Mouse (Mus musculus) layer of hippocampus, postnatal 10 days (tissue): ENCODE results near the gene Ccdc62. TPM values are rescaled to one million over a fixed set of nuclear protein-coding genes. Genes with fewer than 3 reads are reported as not detected.

Source experiments
- DNase-seq, 2 experiments: peaks; one replicate each; pipeline ENCODE4 v3.0.0; 2021; ENCODE audit warnings: low spot score in 2 of 2
- long read RNA-seq: library from polyadenylated mRNA; stranded (forward); transcript quantifications from one replicate; pipeline ENCODE4 v2.0.0, GENCODE M21; 2023
- total RNA-seq, 2 experiments: library from RNA; stranded (reverse); gene quantifications; 2 replicates each; pipeline ENCODE4 v1.2.3; 2021

The Ccdc62 gene
- total RNA-seq, result 1 to 10 TPM; 2.9 to 3.3 TPM
- long read RNA-seq, full-length matches to known transcripts, result 1 of 5 reads
- long read RNA-seq, partial matches to known transcripts, result 1 of 5 reads
- long read RNA-seq, other reads (novel, unspliced or antisense), result 3 of 5 reads

DNA sequence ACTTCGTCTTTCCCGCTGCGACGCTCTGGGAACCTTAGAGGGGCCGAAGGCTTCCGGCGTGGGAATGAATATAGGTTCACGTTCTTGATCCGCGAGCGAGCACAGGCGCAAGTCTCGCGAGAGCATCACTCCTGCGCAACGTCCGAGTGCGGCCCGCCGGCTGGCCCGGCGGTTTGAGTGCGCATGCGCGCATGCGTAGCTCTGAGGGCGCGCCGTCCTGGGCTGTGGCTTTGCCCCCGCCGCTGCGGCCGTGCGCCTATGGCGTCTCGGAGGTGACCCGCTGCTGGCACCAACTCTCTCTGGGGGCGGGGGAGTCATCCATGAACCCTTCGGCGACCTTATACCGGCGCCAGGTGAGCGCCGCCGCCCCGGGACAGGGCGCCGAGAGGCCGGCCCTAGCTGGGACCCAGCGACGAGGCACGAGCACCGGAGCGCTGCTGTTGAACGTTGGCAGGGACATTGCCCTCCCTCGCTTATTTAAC, at the start of gene Ccdc62:
Gene Ccdc62 (plus strand): TSS at position 172 of the 482 bp plus-strand sequence.
- DNase-seq, result peak; percentile 86 to 92

- no peak for DNase-seq
Measured at GRCm38 (mm10) chr5:123880778-123881177, 49.7 kb upstream of the Ccdc62 start.

GRCm38 (mm10) chr5:123883891-123884290, 46.6 kb upstream of the Ccdc62 start:
- no peak for DNase-seq

- no peak for DNase-seq
Measured at GRCm38 (mm10) chr5:123884332-123884731, 46.1 kb upstream of the Ccdc62 start.

DNA sequence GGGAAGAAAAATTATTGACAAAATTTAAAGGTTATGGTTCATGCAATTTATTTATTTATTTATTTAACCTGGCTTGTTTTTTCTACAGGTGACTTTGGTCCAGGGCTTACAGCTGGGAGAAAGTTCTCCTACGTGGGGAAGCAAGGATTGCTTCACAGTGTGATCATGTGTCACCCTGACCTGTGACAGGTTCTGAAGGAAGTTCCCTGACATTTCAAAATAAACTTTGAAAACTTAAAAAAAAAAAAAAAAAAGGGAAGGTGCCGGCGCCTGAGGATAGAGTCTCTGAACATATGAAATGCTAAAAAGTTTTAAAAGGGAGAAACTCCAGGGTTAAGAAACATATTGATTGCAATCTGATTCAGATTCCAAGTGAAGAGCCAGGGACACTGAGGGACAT, 44.1 kb upstream of the Ccdc62 start:
- DNase-seq, result no peak

GRCm38 (mm10) chr5:123890312-123890711, 40.2 kb upstream of the Ccdc62 start:
- no peak for DNase-seq

GRCm38 (mm10) chr5:123890987-123891386, 39.5 kb upstream of the Ccdc62 start:
- DNase-seq, result no peak

GRCm38 (mm10) chr5:123891669-123892068, 38.8 kb upstream of the Ccdc62 start:
- peak; percentile 52 to 64 for DNase-seq

DNA sequence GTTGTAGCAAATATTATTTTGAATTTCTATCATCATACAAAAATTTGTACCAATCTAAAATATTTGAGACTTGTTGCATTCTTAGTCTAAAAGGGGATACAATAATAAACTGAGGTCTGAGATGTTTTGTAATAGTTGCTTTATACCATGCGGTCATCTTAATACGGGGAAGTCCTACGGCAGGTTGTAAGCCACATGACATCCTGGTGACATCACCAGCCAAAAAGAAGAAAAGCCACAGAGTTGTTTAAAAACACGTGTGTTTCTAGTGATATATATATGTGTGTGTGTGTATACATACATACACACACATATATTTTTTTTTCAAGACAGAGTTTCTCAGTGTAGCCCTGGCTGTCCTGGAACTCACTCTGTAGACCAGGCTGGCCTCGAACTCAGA, 37.0 kb upstream of the Ccdc62 start:
- DNase-seq, result no peak

- no peak for DNase-seq
Measured at GRCm38 (mm10) chr5:123896395-123896794, 34.1 kb upstream of the Ccdc62 start.

GRCm38 (mm10) chr5:123897352-123897751, 33.1 kb upstream of the Ccdc62 start:
- no peak for DNase-seq

GRCm38 (mm10) chr5:123904059-123904672, 26.3 kb upstream of the Ccdc62 start:
- no peak for DNase-seq

DNA sequence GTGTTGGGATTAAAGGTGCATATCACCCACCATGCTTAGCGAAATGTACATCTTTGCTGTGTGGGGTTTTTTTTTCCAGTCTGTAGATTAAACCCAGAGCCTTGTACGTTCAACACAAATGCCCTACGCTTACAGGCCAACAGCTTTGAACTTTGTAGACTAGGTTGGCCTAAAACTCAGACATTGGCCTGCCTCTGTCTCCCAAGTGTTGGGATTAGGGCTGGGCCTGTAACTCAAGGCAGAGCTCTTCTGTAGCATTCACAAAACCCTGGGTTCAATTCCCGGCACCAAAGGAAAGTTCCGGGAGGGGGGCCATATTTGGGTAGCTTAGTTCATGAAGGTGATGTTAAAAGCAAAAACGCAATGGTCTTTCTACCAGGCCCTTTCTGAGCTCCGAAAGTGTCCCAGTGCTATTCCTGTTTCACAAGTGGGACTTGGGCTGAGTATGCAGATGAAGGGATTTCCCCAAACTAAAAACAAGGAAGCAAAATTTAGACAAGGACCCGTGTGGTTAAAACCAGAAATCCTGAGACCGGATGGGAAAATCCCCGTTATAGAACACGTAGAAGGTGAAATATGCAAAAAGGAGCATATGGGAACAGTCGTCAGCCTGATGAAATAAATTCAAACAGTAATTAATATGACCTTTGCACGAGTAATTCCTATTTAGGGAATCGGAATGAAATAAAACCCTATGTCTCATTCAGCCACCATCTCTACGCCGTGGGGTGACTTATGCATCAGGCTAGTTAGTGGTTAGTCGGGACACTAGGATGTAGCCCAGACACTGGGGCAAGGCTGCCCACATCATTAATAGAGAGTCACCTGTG, 24.1 kb upstream of the Ccdc62 start:
- no peak for DNase-seq

- peak; percentile 100 for DNase-seq
Measured at GRCm38 (mm10) chr5:123906976-123907630, 23.4 kb upstream of the Ccdc62 start, which contains the start of gene Denr. TSS of gene Denr (plus strand) at chr5:123907175.

DNA sequence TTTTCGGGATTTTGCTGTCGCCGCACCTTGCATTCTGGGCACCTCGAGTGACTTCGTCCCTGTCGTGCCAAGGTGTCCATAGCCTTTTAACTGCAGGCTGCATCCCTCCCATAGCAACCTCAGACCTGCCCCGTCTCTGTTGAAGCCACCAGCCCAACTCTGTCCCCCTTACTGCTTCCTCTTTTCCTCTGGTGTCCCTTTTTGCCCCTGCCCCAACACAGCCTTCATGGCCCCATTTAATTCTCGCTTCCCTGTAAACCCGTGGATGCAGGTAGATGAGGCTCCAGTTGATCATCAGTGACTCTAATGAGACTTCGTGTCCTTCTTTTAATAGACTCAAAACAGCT, 22.9 kb upstream of the Ccdc62 start:
- no peak for DNase-seq

GRCm38 (mm10) chr5:123914852-123915251, 15.6 kb upstream of the Ccdc62 start:
- no peak for DNase-seq

DNA sequence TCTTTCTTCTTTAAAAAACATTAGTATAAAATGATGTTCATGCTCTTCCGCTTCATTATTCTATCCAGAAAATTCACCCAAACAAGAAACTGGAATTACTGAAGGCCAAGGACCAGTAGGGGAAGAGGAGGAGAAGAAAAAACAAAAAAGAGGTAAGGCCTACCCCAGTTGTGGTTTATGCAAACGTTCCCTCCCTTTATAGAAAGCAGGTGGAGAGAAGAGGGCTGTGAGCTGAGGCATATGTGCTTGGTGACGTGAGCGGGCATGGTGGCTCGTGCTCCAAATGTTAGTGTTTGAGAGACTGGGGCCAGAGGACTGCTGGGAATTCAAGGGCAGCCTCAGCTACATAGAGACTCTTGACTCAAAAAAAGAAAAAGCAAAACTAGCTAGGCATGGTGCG, 8.4 kb upstream of the Ccdc62 start:
- no peak for DNase-seq

DNA sequence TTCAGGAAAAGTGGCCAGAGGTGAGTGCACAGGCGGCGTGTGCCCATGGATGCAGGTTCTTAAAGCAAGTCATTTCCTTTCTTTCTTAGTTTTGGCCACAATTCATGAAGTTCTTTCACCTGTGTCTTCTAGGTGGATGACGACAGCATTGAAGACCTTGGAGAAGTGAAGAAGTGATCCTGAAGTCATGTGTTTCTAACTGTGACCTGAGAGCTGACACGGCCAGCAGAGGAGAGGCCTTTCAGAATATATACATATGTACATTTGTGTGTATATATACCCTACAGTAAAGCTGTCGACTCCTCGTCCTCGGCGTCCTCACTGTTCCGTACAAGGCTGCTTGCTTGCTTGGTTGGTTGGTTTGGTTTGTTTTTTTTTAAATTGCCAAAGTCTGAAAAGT, 3.4 kb upstream of the Ccdc62 start, which contains the start of gene Gm43518:
Gene Gm43518 (plus strand): TSS at position 301 of the 400 bp plus-strand sequence.
- no peak for DNase-seq

DNA sequence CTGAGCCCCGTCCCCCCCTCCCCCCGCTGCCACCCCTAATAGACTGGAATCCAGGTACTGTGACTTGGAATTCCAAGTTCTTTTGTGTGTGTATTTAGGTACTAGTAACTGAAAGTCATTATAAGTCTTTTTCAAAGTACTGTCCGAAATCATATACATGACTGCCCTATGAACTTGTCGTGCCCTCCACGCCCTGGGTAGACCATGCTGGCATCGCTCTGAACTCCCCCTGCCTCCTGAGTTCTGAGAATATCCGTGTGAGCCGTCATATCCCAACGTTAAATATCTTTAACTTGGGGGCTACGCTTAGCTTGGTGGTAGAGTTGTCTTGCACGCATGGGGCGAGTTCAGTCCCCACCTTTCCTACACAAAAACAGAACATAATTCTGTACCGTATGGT, 652 bp downstream of the Ccdc62 start:
- DNase-seq, result no peak

DNA sequence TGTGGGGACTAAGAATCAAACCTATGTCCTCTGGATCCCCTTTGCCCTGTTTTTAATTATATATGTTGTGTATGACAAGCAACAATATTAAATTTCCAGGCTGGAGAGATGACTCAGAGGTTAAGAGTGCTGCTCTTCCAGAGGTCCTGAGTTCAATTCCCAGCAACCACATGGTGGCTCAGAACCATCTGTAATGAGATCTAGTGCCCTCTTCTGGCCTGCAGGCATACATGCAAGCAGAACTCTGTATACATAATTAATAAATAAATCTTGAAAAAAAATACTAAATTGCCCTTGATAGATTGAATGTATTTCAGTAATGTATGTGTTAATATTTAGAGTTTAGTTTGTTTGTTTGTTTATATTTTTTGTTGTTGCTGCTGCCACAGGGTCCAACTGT, 2.4 kb downstream of the Ccdc62 start:
- DNase-seq, result no peak

- no peak for DNase-seq
Measured at GRCm38 (mm10) chr5:123933556-123933955, 3.1 kb downstream of the Ccdc62 start.
